Mouse (Mus musculus) bone marrow, adult 2 months (tissue): ENCODE data around the gene Tbc1d17. TPM values are rescaled to one million over a fixed set of nuclear protein-coding genes. Genes with fewer than 3 reads are reported as not detected.
A peak's percentile ranks its signal among the peaks of the same experiment; 100 is the strongest.

ENCODE experiments used
- H3K27ac ChIP-seq: fragments of 200-500 bp; 2 replicates; pipeline ENCODE4 v1.5.1; 2012; ENCODE audit warnings: low read depth, mild to moderate bottlenecking, control low read depth, inconsistent platforms, low read length; ENCODE audit not compliant: control insufficient read depth, poor library complexity, insufficient read depth
- H3K4me1 ChIP-seq: fragments of 200-500 bp; 2 replicates; pipeline ENCODE4 v1.6.1; 2011; ENCODE audit warnings: low read length; ENCODE audit not compliant: control insufficient read depth, insufficient read depth
- H3K4me3 ChIP-seq: fragments of 200-500 bp; replicated peaks from 2 replicates; pipeline ENCODE3; 2011; ENCODE audit warnings: mild to moderate bottlenecking, low read depth, low read length, control low read depth; ENCODE audit not compliant: control insufficient read depth
- CTCF ChIP-seq: fragments of 200-500 bp; IDR thresholded peaks from 2 replicates; pipeline ENCODE4 v1.5.1; 2011; ENCODE audit warnings: low read length, control low read depth; ENCODE audit not compliant: control insufficient read depth, insufficient read depth
- POLR2A ChIP-seq: fragments of 200-500 bp; IDR thresholded peaks from 2 replicates; pipeline ENCODE4 v1.6.1; 2011; ENCODE audit warnings: low read depth, mild to moderate bottlenecking, control low read depth, low read length, borderline replicate concordance; ENCODE audit not compliant: control insufficient read depth
- WGBS: fragments of 180-500 bp; shearing (Covaris S2); methylation state at CpG from one replicate; pipeline ENCODE4 v1.1.7; 2018; 5-methylcytosine and 5-hydroxymethylcytosine counted together
- polyA plus RNA-seq: library from polyadenylated mRNA; stranded (reverse); fragments of >200 nt; gene quantifications from 2 replicates; pipeline ENCODE4 v1.2.4, GENCODE M21; 2011; ENCODE audit warnings: low replicate concordance; ENCODE audit not compliant: missing spikeins, insufficient read depth, insufficient read length

The Tbc1d17 gene
- polyA plus RNA-seq, 1 experiment, result 49.2 TPM

DNA sequence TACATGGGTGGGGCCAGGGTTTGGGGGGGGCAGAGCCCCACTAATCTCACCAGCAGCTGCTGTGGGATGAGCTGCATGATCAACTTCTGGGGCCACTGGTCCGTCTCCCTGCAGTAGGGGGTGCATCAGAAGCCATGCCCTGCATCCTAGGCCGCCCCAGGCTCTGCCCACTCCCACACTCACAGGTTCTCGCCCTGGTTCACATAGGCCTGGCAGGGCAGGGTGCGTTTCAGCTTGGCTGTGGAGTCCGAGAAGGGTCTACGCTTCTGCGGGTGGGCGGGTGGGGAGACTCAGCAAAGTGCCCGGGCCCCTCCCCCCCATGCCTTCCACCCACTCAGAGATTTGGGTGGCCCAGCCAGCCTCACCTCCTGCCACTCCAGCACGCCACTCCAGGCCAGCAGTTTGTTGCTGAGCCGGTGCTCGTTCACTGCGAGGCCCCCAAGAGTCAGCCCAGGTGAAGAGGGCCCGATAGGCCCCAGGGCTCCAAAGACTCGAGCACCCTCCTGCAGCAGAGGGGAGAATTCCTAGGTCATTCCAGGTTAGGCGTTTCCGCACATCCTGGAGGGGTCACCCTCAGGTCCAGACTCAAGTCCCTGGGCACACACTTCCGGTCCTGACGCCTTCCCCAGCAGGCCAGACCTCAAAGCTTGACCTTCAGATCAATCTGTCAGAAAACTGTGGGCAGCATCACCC, 18.3 kb upstream of the Tbc1d17 start:
- TF ChIP-seq POLR2A (no peak), CTCF (no peak)
- H3K27ac ChIP-seq, result no peak overlapping the region
- H3K4me3 ChIP-seq, result no peak overlapping the region
- peaks cover 5% of the 10 kb centered on the region for H3K4me1 ChIP-seq
- 86% methylated on average over 19 of the region's 19 CpGs for WGBS

DNA sequence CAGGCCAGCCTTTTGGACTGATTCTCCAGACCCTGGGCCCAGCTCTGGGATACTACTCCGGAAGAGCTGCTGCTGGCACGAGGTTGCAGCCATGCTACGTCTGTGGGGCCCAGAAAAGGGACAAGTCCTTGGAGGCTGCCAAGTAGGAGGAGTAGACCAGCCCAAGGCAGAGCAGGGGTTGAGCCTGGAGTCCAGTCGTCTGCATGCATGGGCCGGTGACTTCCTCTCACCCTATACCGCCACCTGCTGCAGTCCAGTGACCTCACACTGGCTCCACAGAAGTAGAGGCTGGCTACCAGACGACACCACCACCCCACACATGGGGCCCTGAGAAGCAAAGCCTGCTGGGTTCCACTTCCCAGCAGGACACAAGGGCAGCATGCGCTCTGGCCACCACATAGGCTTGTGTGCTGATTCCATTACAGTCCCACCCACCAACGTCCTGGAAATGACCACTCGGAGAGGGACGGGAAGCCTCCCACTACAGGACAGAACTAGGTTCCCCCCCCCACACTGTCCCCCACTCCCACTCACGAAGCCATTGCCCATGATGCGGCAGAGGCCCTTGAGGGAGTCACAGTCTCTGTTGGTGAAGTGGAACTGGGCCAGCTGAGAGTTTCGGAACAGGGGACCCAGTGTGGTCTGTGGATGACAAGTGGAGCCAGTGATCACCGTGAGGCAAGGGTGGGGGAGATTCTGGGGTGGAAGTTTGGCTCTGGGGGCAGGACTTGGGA, 17.6 kb upstream of the Tbc1d17 start:
- TF ChIP-seq POLR2A (no peak), CTCF (peak; percentile 58)
- Histone ChIP-seq H3K4me3 (no peak overlapping the region), H3K4me1 (peaks cover 5% of the 10 kb centered on the region), H3K27ac (peak overlapping the region; percentile 52)
- WGBS, result 37% methylated on average over 15 of the region's 15 CpGs

DNA sequence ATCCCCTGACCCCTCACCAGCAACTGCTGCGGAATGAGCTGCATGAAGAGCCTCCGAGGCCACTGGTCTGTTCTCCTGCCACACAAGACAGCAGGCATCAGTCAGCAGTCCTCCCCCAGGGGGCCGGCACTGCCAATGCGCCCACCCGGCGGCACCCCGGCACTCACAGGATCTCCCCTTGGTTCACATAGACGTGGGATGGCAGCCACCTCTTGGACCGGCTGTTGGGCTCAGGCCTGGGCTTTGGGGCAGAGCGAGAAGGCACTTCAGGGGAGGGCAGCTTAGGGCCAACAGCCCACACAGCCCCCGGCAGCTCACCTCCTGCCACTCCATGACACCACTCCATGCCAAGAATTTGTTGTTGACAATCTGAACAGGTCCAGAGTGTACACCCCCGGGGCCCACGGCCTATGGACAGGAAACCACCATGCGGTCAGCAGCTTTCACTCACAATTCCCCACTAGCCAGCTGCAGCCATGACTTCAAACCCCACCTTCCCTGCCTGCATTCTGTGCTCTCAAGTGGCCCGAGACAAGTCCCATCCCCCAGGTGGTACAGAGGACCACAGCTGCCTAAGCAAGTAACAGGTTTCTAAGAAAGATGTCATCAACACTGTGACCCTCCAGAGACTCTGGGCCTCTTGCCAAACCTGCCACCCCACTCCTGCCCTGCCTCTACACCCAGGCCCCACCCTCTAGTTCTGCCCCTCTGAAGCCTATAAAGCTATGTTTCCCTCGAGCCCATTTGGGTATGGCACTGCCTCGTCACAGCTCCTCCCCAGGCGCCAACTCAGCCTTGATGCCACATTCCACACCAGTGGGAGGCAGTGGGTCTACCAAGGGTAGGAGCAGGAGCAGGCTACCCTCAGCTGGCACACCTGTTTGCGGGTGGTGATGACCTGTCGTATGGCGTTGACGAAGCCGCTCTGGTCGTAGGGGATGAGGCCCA, 16.0 kb upstream of the Tbc1d17 start:
- H3K27ac ChIP-seq, result no peak overlapping the region; the same call in 1 of the 2 replicates
- peak; percentile 26; the same call in 1 of the 2 replicates for TF ChIP-seq POLR2A
- no peak for TF ChIP-seq CTCF
- H3K4me3 ChIP-seq, result no peak overlapping the region
- 67% methylated on average over 24 of the region's 24 CpGs for WGBS
- H3K4me1 ChIP-seq, result peaks cover 7% of the 10 kb centered on the region

DNA sequence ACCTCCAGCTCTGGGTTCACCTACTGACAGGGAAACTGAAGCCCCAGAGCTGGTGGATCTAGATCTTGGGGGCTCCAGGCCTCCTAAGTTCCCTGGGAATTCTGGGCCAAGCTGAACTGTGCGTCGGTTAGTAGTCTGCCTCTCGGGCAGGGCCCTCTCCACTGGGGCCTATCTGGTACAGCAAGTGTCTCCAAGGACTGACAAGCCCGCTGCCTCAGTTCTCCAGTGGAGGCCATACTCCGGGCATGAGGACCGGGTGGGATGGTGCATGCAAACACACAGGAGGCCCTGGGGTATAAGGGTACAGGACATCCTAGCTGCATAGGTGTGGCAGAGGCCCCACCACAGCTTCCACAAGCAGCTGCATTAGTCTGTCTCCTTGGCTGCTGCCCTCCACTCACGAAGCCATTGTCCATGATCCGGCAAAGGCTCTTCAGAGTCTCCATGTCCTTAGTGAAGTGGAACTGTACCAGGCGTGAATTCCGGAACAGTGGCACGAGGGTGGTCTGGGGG, 15.2 kb upstream of the Tbc1d17 start:
- no peak overlapping the region for H3K4me3 ChIP-seq
- no peak overlapping the region for H3K27ac ChIP-seq
- 83% methylated on average over 11 of the region's 11 CpGs for WGBS
- peaks cover 7% of the 10 kb centered on the region for H3K4me1 ChIP-seq
- TF ChIP-seq POLR2A, result no peak
- TF ChIP-seq CTCF, result no peak

DNA sequence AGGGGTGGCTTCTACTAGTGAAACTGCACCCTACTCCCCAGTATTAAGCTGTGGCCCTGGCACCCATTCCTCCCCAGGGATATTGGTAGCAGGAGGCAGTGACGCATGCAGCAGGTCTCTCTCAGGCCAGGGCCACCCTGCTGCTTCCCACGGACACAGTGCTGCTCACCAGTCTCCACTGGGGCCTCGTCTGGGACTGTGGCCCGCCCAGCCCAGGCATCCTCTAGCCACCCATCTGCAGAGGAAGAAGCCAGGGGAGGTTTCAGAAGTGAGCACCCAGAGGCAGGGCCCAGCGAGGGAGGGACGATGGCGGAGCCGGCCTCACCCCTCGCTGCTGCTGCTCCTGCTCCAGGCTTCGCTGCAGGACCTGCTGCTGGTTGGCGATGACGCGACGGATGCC, 14.3 kb upstream of the Tbc1d17 start:
- 87% methylated on average over 14 of the region's 14 CpGs for WGBS
- Histone ChIP-seq H3K4me1 (peaks cover 7% of the 10 kb centered on the region), H3K4me3 (no peak overlapping the region), H3K27ac (no peak overlapping the region)
- TF ChIP-seq POLR2A, result no peak
- TF ChIP-seq CTCF, result no peak

DNA sequence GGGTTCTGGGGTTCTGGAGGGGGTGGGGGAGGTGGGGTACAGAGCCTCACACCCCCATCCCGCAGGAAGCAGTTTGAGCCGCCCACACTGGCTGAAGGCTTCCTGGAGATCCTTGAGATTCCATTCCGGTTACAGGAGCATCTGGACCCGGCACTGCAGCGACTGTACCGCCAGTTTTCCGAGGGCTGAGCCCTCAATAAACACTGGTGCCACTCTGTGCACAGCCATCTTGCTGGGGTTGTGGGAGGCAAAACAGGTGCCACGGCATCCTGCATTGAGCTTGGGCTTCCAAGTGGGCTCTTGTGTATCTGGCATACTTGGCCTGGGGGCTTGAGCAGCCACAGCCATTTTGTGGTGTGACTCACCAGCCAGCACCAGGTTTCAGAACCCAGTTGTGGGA, 13.6 kb upstream of the Tbc1d17 start:
- WGBS, result 95% methylated on average over 8 of the region's 8 CpGs
- Histone ChIP-seq H3K27ac (no peak overlapping the region), H3K4me3 (no peak overlapping the region), H3K4me1 (peaks cover 7% of the 10 kb centered on the region)
- TF ChIP-seq POLR2A (no peak), CTCF (no peak)

DNA sequence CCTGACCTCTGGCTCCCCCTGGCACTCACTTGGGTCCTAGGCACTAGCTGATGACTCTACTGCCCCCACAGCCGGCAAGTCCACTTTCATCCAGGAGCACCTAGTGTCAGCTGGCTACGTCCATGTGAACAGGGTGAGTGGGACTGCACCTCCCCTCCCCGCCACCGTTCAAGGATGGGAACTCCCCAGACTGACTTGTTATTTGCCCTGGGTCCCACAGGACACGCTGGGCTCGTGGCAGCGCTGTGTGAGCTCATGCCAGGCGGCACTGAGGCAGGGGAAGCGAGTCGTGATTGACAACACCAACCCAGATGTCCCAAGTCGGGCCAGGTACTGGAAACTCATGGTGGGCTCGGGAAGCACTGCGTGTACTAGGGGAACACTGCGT, 12.5 kb upstream of the Tbc1d17 start:
- H3K4me1 ChIP-seq, result peaks cover 5% of the 10 kb centered on the region
- 88% methylated on average over 14 of the region's 14 CpGs for WGBS
- H3K27ac ChIP-seq, result no peak overlapping the region
- TF ChIP-seq POLR2A (no peak; the same call in 1 of the 2 replicates), CTCF (0 out of 2 replicates have a peak, but pooled peaks have one; percentile 2)
- H3K4me3 ChIP-seq, result no peak overlapping the region
